Mouse (Mus musculus) CD4-positive, CD25-positive, alpha-beta regulatory T cell, adult 2 months (primary cell): ENCODE results near the gene Cyld.
"Not testable (repeated sequence)": the region's sequence is repeated elsewhere in the genome, so short reads cannot be mapped to it uniquely, and the experiment has no call there.

Experiments
- DNase-seq: peaks from one replicate; pipeline ENCODE4 v3.0.0-alpha.2; 2012; ENCODE audit warnings: low read depth, low spot score

Cyld gene

DNA sequence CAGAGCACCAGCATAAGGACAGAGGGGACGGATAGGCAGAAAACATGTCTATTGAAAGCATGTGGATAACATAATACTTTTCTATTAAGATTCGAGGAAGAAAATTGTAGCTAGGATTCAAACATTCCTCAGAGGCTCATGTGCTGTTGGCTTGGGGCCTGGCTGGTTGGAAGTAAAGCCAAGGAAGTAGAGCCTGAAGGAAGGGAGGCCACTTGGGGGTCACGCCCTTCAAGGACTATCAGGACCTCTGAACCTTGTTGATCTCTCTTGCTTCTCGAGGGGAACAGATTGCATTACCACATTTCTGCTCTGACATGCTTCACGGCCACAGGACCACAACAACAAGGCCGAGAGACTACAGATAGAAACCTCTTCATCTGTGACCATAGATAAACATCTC lies 7.7 kb upstream of the Cyld start:
- DNase-seq: no peak

DNA sequence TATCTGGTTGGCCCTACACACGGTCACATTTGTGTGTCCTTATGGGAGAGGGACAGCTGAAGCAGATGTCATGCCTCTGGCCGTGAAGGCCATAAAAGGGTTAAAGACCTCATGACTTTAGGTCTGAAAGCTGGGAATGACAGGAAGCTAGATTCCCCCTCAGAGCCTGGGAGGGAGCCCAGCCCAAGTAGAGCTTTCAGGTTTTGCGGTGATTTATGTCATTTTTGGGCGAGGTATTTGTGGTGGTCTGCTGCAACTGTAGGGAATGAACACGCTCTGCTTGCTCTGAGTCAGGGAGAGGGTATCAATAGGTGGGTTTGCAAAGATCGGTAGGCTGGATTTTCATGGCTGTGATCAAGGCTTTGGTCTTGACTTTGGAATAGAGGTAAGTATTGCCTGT lies 6.9 kb upstream of the Cyld start:
- no peak for DNase-seq

DNA sequence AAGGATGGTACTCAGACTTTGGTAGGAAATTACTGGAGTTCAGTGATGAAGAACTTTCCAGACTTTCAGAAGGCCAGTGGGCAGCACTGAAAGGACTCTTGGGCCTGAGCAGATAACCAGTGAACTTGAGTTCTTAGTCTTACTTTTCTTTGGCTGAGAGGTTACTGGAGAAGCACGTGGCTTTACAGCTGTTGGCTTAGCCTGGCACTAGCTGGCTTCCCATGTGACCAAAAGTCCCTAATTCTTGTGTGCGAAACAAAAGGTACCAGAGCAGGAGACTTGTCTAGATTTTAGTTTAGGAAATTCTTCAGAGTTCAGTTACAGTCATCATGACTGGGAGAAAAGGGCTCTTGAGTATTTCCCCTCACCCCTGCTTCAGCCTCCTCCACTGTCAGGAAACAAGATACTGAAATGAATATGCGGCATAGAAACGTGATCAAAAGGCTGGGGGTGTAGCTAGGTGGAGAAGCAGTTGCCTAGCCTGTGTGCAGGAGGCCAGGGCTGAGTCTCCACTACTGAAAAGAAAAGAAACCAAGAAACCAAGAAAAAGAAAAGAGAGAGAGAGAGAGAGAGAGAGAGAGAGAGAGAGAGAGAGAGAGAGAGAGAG lies 5.4 kb upstream of the Cyld start:
- DNase-seq: peak; percentile 75

DNA sequence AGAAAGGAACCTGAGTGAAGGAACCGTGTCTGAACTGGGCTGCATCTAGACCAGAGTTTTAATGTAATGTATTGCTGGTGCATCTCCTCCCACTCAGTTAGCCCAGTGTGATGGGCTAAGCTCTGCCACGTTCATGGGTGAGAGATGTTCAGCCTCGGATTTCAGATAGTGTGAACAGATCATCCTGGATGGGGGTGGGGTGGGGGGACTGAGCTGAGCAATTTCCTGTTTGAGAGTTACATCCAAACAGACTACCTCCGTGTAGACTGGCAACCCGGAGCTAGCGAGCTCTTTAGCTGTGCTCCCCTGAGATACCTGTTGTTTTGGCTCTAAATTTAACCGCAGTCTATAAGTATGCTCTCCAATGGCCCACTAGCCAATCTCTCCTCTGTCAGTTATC lies 4.9 kb upstream of the Cyld start:
- peak; percentile 80 for DNase-seq

DNA sequence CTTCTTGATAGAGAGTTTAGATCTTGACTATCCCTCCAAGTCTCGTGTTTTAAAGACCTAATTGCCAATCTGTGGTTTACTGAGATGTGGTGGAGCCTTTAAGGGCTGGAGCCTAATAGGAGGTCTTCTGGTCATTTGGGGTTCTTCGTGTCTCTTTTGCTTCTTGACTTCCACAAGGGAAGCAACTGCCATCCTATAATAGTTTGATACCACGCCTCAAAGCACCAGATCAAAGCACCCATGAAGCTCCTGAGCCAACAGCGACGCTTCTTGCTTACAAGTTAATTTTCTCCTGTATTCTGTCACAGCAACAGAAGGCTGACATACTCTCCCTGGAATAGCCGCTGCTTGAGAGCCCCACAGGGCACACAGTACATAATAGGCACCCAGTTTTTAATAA lies 4.0 kb upstream of the Cyld start:
- DNase-seq: peak; percentile 30

DNA sequence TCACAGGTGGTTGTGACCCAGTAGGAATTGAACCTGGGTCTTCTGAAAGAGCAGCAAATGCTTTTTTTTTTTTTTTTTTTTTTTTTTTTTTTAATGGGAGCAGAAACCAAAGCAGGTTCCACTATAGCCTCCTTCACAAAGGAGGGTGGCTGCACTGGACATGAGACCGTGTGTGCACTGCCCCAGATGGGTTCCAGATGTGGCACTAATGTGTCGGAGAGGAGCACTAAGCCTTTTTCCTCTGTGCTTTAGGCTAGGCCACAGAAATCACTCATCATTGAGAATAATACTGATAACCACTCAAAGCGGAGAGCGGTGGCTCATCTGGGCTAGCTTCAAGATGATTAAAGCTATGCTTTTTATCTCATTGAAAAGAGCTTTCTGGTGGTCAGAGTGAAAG lies 3.5 kb upstream of the Cyld start:
- no peak for DNase-seq

DNA sequence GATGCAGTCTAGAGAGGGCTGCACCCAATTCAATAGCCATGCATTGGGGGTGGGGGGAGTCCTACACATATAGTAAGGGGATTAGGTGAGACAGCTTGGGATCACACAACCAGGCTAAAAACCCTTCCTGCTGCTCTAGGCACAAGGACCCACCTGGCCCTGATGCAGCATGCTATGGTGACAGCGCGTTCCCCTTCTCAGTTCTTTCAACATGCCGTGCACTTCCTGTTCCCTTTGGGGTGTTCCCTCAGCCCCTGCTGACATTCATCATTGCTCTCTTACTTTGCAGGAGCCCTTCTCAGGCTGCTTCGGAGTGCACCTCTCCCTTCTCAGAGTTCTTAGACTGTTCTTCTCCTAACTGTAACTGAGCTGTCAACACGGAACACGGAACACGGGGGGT lies 2.5 kb upstream of the Cyld start:
- DNase-seq: peak; percentile 69

DNA sequence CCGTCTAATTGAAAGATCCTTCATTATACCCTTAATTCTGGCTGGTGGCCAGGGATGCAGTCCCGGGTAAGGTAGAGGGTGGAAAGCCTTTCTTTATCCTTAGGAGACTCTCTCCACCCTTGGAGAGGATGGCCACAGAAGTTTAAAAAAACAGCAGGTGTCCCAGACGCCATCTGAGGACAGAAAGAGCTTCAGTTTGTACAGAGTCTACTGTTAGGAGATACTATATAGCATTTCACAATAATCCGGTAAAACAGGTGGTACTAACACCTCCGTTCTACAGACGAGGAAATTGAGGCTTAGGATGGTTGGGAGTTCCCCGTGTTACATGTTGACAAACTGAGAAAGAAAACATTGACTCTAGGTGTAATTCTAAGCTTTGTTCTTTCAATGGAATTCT lies 600 bp upstream of the Cyld start:
- no peak for DNase-seq

DNA sequence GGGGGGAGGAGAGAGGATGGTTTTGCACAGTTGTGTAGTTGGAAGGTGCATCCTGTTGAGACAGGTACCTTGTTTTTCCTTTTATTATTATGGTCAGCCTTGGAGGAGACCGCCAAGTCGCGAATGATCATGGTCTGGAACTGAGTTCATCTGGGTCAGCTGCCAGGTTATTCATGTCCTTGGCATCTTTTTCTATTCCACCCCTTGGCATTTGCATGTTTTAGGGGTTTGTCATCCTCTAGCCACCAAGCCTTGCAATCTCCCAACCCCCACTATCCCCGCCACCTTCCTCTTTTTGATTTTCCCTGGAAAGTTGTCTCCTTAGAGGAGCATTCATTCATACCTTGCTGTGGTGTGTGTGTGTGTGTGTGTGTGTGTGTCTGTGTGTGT lies 809 bp downstream of the Cyld start:
- DNase-seq: no peak

DNA sequence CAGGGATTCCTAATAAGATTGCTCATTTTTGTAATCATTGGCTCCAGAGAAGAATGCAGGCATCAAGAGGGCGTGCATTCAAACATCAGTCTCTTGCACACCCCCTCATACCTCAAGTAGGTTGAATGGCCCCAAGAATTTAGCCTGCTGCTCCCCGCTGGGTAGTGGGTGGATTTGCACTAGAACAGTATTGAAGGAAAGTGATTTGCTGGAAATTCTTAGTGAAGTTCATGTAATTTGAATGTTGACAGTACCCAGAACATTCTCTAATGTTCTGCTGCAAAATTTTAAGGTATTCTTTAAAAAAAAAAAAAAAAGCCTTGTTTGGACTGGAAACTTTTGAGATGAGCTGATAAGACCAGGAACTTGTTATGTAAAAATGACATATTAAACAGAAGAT lies 1.2 kb downstream of the Cyld start:
- peak; percentile 36 for DNase-seq

DNA sequence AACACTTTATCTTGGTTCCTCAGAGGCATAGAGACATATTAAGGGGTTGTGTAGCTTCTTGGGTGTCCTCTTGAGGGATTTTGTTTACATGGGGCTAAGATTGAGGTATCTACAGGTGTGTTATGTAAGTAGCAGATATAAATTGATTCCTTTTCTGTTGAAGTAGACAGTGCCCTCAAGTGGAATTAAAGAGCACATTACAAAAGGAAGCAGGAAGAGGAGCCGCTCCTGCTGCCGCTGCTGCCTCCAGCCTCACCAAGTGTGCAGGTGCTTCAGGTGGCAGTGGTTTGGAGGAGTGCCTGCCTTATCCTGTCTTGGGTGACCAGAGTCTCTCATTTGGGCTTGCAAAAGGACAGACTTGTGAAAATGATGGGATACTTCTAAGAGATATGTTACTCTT lies 4.8 kb downstream of the Cyld start:
- peak; percentile 78 for DNase-seq

DNA sequence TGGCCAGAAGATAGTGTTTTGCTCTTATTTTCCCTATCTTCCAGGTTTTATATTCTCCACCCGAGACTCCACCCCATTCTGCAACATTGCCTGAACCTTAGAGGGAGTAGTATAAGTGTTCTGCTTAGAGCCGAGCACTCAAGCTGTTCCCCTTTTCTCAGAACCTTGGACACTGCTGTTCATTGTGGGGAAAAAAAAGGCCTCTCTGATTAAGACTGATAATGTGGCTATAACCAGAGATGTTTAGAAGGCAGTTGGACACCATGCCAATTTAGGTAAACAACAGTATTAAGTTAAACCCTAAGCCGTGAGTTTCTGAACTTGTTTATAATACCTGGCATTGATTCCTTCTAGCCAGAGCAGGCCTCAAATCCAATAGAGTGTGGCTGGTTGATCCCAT lies 6.0 kb downstream of the Cyld start:
- DNase-seq: no peak

DNA sequence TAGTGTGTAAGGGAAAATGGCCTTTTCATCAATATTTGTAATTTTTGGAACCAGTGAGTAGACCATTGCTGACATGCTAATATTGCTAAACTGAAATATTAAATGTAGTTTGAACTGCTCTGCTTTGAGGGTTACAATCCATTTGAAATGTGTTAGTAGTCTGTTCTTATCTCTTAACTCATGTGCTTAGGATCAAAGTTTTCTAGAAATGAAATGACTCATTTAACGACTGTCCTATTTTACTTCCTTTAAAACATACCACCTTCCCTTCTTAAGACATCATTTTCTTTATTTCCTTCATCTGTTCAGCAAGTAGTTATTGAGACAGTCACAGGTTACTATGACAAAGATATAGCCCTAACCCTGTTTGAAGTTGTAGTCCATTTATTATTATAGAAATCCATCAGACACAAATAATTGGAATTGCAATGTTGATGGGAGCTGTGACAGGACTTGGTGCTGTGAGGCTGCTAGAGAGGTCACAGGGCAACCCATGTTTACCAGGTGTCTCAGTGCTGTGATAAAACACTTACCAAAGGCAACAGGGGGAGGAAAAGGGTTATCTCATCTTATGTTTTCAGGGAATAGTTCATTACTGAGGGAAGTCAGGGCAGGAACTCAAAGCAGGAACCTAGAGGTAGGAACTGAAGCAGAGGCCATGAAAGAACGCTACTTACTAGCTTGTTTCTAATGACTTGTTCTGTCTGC lies 26.6 kb downstream of the Cyld start:
- DNase-seq: no peak

DNA sequence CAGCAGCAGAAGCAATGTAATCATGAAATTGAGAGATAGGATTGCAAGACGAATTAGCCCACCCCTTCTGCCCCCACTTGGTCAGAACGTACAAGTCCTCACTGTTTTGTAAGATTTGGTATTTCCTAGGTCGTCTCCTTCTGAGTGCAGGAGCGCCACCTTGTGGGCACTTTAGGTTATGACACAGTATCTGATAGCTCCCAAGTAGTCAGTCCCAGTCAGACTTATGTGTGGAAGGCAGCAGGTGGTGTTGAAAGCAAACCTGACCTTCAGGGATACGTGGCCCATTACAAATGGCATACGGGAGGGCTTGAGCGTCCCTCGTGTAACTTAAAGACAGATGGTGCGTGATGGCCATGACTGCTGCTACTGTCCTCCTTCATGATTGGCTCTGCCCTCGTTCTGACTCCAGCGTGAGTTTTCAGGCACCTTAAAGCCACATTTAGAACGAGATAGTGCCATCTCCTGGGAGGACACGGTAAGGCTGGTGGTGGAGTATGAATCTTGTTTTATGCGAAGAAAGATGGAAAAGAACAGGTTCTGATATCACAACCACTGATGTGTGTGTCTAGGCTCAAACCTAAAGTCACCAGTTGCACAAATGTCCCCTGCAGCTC lies 58.5 kb downstream of the Cyld start:
- peak; percentile 88 for DNase-seq

DNA sequence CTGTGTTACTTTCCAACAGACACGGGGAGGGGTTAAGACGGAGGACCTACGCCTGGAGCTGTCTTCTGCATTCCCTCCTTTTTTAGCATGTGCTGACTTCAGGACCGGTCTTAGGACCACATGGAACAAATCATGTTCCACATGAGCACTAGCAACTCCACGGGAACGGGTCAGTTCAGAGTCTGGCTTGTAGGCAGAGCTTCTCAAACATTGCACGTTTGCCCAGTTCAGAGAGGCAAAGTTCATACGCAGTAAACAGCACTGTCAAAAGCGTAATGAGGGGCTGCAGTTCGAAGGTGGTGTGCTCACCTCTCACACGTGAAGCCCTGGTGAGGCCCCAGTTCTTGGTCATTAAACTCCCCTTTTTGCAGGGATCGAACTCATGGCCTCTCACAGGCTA lies 65.2 kb downstream of the Cyld start:
- no peak for DNase-seq

DNA sequence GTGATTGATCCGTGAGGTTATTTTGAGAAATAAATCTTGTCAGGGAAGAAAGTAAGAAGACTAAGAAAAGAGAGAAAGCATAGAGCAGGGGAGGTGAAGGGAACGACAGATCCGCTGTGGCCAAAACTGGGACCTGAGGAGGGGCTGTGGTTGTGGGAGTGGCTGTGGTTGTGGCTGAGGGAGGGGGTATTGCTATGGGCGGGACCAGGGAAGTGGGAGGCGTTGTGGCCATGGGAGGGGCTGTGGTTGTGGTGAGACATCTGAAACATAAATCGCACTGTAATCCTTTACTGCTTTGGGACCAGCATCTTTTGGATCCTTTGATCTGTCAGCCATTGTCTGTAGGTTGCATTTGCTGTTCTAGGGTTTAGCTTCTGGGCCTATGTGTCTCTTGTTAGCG lies 74.4 kb downstream of the Cyld start:
- peak; percentile 18 for DNase-seq

DNA sequence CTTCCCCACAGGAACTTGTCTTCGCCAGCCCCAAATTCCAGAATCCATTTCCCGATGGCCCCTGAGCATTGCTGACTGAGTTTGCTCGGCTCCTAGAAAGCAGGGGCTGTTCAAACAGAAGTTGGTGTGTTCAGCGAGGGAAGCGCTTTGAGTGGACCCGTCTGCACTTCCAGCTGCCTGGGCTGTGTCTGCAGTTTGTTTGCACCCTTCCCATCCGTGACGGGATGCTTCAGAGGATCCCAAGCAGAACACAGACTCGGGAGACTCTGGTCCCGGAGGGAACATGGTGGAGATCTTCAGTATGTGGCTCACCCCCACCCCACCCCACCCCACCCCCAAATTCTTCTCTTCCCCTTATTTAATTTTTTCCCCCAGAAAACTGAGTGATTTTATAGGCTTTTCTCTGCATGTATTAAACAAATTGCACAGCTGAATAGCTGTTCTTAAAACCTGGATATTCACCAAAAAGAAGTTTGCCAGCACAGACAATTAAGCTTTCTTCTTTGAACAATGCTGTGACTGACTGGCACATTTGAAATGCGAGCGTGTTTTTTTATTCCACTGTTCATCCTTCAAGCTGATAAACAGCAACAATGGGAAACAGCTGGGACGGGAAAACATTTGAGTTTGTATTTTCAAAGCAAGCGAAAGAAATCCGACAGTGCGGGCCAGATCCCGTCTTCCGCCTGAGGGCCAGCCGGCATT lies 77.9 kb downstream of the Cyld start:
- no peak for DNase-seq

DNA sequence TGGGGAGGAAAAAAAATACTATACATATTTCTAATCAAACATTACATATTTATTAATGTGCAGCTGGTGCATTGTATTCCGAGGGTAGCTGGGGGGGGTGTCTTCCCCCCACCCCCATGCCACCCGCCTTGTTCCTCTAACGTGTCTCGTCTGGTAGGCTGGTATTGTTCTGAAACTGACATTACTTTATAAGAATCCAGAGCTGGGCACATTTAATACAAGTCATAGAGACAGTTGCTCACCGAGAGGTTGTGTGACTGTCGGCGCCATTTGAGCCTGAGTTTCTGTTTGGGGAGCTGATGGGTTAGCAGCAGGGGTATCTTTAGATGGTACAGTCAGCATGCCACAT lies 78.4 kb downstream of the Cyld start:
- DNase-seq: no peak

DNA sequence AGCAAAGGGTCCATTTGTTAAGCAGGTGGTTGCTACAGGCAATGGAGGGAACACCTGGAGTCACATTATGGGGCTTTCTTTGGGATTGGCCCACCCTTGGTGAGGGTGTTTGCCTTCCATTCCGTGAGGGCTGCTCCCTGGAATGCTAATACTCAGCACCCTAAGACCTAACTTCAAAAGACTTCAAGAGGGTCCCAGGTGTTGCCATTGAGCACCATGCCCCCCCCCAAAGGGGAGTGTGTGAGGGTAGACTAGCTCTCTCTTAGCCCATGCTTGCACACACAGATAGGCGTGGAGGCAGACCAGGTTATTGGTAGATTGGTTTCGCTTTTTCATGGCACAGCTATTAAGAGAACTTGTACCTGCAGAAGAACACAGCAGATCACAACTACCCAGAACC lies 83.3 kb downstream of the Cyld start:
- DNase-seq: no peak

DNA sequence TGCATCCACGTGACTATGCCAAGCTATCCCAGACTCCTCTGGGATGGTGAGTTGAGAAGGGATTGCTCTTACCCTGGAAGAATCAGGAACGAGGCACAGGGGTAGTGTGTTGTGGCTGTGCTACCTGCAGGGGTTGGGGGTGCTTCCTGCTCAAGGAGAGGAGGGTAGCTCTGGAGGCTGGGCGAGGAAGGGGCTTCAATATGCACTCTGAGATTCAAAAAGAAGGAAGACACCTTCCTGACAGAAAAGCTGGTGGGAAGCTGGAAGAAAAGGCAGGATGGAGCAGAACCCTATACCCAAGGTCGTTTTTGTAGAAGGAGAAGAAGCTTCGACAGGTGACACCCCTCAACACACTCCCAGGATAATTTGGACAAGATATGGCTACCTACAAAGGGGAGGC lies 84.5 kb downstream of the Cyld start:
- no peak for DNase-seq

DNA sequence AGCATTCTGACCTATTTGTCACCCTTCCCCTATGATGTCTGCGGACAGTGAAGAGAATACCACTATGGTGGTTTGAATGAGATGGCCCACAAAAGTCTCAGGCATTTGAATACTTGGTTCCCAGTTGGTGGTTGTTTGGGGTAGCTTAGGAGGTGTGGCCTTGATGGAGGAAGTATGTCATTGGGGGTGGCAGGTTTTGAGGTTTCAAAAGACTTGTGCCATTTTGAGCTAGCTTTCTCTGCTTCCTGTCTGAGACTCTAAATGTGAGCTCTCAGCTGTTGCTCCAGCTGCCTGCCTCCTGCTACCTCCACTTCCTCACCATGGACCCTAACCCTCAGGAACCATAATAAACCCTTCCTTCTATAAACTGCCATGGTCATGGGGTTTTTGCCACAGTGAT lies 86.9 kb downstream of the Cyld start:
- no peak for DNase-seq

DNA sequence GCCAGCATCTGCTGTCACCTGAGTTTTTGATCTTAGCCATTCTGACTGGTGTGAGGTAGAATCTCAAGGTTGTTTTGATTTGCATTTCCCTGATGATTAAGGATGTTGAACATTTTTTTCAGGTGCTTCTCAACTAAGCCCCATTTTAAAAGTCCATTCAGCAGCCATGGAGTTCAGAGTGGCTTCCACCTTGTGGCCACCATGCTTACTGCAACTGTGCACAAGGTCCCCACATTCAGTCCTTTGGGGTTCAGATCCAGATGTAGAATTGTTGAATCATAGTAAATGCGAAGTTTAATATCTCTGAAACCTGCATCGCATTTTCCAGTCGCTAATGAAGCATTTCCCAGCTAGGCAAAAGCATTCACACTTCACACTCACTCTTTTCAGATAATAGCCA lies 91.5 kb downstream of the Cyld start:
- not testable (repeated sequence) for DNase-seq
